Mouse (Mus musculus): ENCODE measurements around the gene Hck. TPM values are rescaled to one million over a fixed set of nuclear protein-coding genes. Genes with fewer than 3 reads are reported as not detected.

Hck gene
- total RNA-seq, 2 experiments from 2014 or later, result 0.20 to 0.30 TPM

DNA sequence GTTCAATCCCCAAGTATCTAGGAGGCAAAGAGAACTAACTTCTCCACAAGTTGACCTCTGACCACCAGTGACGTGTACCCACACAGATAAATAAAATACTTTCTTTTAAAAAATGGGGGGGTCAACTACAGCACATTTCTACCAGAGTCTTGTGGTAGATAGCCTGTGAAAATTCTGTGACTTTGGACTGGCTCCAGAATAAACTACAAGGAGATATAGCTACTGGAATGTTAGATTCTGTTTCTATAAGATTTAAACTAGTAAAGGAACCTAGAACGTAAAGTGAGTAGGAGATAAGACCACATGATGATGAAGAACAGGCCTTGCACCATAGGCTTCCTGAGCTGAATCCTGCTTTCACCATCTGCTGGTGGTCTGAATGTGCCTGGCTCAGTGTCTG is 79.6 kb downstream of the Hck start:
- intact Hi-C loops (cut with DNase I), result no loop called here

DNA sequence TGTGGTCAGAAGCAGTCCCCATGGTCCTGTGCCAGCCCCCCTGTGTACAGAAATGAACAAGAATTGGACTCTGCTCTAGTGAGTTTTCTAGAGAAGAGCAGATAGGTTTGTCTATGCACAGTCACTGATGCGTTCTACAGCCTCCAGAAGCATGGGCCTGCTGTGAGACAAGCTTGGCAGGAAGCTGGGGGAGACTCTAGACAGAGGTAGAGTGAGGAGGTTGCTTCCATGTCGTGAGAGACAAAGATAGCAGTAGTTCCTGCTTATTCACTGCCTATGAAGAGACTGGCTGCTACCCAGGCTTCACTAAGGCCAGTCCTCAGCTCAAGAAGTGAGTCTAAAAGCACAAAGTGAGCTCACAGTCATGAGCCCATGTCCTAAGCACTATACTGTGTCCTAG is 83.0 kb downstream of the Hck start:
- intact Hi-C loops (cut with DNase I), result no loop called here
- no peak for DNase-seq

More for the DNA sequence above, 79.6 kb downstream of the Hck start:
- no peak for DNase-seq

DNA sequence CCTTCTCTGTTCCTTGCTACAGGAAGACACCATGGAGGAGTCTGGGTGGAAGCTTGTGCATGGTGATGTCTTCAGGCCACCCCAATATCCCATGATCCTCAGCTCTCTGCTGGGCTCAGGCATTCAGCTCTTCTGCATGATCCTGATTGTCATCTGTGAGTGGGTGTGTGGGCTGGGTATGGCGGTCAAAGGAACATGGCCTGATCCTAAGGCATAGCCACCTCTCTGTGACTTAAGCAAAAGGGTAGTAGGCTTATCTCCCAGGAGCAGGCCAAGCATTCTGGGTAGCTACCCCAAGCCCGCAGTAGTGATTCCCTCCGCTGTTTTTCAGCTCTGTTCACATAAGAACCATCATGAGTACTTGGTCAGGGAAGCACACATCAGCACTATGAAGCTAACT is 86.0 kb downstream of the Hck start:
- intact Hi-C loops (cut with DNase I), result no loop called here

DNA sequence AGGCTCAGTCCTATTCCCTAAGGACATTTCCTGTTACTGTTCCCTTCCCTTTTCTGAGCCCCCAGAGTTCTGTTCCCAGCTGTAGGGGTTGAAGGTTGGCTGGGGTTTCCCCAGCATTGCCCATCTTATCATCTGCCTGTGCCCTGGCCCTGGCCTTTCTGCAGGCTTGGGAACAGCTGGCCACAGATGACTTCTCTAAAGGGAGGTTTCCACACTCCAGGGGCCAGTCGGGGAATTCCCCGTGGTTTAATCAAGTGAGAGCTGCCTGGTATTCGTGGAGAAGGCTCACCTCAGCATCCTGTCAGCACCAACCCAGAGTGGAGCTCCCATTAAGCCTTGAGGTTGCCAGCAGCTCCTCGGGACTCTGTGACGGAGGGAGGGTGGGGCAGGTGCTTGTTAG is 90.2 kb downstream of the Hck start:
- intact Hi-C loops (cut with DNase I), result no loop called here
- no peak for DNase-seq

More for the DNA sequence above, 86.0 kb downstream of the Hck start:
- DNase-seq, result no peak

DNA sequence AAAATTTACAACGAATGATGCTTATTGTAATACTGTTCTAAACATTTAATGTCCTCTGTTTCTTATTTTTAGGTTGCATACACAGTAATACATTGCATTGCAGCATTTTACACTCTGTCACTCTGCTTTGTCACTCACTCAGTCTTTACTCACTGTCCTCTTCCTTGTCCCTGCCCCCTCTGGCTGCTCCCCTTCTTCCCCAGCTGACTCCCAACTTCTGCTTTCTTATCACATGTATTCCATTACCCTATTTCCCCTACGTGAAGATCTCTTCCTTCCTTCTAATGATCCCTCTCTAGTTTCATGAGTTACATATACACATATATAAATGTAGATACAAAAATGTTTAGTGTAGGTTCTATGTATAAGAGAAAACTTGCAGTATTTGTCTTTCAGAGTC is 90.8 kb downstream of the Hck start:
- intact Hi-C loops (cut with DNase I), result no loop called here
- no peak for DNase-seq

Other genes starting within 250 kb of the Hck start
- gene Mylk2, start 197.1 kb upstream of the Hck start, total RNA-seq (2021), result 100 to 1,000 TPM; 443 to 553 TPM
- 1 to 10 TPM; 1.5 to 2.2 TPM for gene Foxs1, start 175.3 kb upstream of the Hck start, total RNA-seq (2021)
- gene Dusp15, start 156.8 kb upstream of the Hck start, total RNA-seq (2021), result 1 to 10 TPM in 1 of 2 experiments, under 1 TPM in 1; 0.20 to 1.1 TPM
- not detected for gene Ttll9, start 146.0 kb upstream of the Hck start, total RNA-seq (2021)
- gene Pdrg1, start 93.0 kb upstream of the Hck start, total RNA-seq (2021), result 10 to 100 TPM; 69.5 to 74.1 TPM
- not detected for gene Xkr7, start 76.6 kb upstream of the Hck start, total RNA-seq (2021)
- 1 to 10 TPM; 4.3 to 4.5 TPM for gene Ccm2l, start 42.5 kb upstream of the Hck start, total RNA-seq (2021)
- gene Tm9sf4, start 52.8 kb downstream of the Hck start, total RNA-seq (2021), result 10 to 100 TPM; 27.3 to 31.1 TPM
- under 1 TPM; 0.32 to 0.51 TPM for gene Tspyl3, start 117.0 kb downstream of the Hck start, total RNA-seq (2021)
- gene Plagl2, start 133.0 kb downstream of the Hck start, total RNA-seq (2021), result 1 to 10 TPM; 2.2 to 3.2 TPM
- gene Pofut1, start 133.1 kb downstream of the Hck start, total RNA-seq (2021), result 1 to 10 TPM; 9.5 to 9.9 TPM
- gene Kif3b, start 182.9 kb downstream of the Hck start, total RNA-seq (2021), result 1 to 10 TPM; 2.8 to 3.5 TPM
- 10 to 100 TPM in 1 of 2 experiments, 1 to 10 TPM in 1; 7.2 to 10.8 TPM for gene Asxl1, start 237.4 kb downstream of the Hck start, total RNA-seq (2021)

All from gastrocnemius, postnatal 36 days (tissue).